Mouse (Mus musculus): ENCODE results near the gene M1ap.
A peak's percentile ranks its signal among the peaks of the same experiment; 100 is the strongest.

Gene M1ap

GRCm38 (mm10) chr6:82946651-82947050 is at the start of gene M1ap:
M1ap (plus strand) TSS chr6:82946902.
- no peak for DNase-seq (ENCODE audit: extremely low spot score)

GRCm38 (mm10) chr6:82897311-82897710 is 49.4 kb upstream of the M1ap start:
- DNase-seq (ENCODE audit: extremely low spot score): no peak

- no peak for DNase-seq (ENCODE audit: extremely low spot score)
Measured at GRCm38 (mm10) chr6:82898227-82898626, 48.5 kb upstream of the M1ap start.

- DNase-seq (ENCODE audit: extremely low spot score): no peak
Measured at GRCm38 (mm10) chr6:82898745-82899144, 48.0 kb upstream of the M1ap start.

- no peak for DNase-seq (ENCODE audit: extremely low spot score)
Measured at GRCm38 (mm10) chr6:82902559-82902958, 44.1 kb upstream of the M1ap start.

GRCm38 (mm10) chr6:82906985-82907384 is 39.7 kb upstream of the M1ap start:
- DNase-seq (ENCODE audit: extremely low spot score): no peak

- no peak for DNase-seq (ENCODE audit: extremely low spot score)
Measured at GRCm38 (mm10) chr6:82908034-82908433, 38.7 kb upstream of the M1ap start.

- DNase-seq (ENCODE audit: extremely low spot score): peak; percentile 38
Measured at GRCm38 (mm10) chr6:82909136-82909855, 37.4 kb upstream of the M1ap start.

- no peak for DNase-seq (ENCODE audit: extremely low spot score)
Measured at GRCm38 (mm10) chr6:82911303-82911702, 35.4 kb upstream of the M1ap start.

GRCm38 (mm10) chr6:82913336-82914247 is 33.1 kb upstream of the M1ap start:
- DNase-seq (ENCODE audit: extremely low spot score): no peak

GRCm38 (mm10) chr6:82915889-82916288 is 30.8 kb upstream of the M1ap start:
- peak; percentile 59 for DNase-seq (ENCODE audit: extremely low spot score)

- DNase-seq (ENCODE audit: extremely low spot score): no peak
Measured at GRCm38 (mm10) chr6:82916459-82916858, 30.2 kb upstream of the M1ap start.

GRCm38 (mm10) chr6:82917076-82917777 is 29.5 kb upstream of the M1ap start:
- no peak for DNase-seq (ENCODE audit: extremely low spot score)

- DNase-seq (ENCODE audit: extremely low spot score): peak; percentile 61
Measured at GRCm38 (mm10) chr6:82917778-82918129, 28.9 kb upstream of the M1ap start.

GRCm38 (mm10) chr6:82918371-82918770 is 28.3 kb upstream of the M1ap start:
- no peak for DNase-seq (ENCODE audit: extremely low spot score)

GRCm38 (mm10) chr6:82919520-82919919 is 27.2 kb upstream of the M1ap start:
- no peak for DNase-seq (ENCODE audit: extremely low spot score)

GRCm38 (mm10) chr6:82921426-82922224 is 25.1 kb upstream of the M1ap start:
- DNase-seq (ENCODE audit: extremely low spot score): no peak

GRCm38 (mm10) chr6:82925005-82925404 is 21.7 kb upstream of the M1ap start:
- no peak for DNase-seq (ENCODE audit: extremely low spot score)

GRCm38 (mm10) chr6:82926106-82926505 is 20.6 kb upstream of the M1ap start:
- DNase-seq (ENCODE audit: extremely low spot score): no peak

GRCm38 (mm10) chr6:82926528-82926927 is 20.2 kb upstream of the M1ap start:
- DNase-seq (ENCODE audit: extremely low spot score): no peak

- DNase-seq (ENCODE audit: extremely low spot score): no peak
Measured at GRCm38 (mm10) chr6:82927617-82928016, 19.1 kb upstream of the M1ap start.

Data from embryo, embryonic 9.5 days (tissue).